Mouse (Mus musculus): Measurements from ENCODE around the gene Ccdc182. TPM values are rescaled to one million over a fixed set of nuclear protein-coding genes. Genes with fewer than 3 reads are reported as not detected.

Ccdc182 gene
- total RNA-seq (2021) = not detected
- long read RNA-seq, experiment 1 = 0 reads
- long read RNA-seq, experiment 2 = 0 reads

- DNase-seq (ENCODE audit: low spot score in 2 of 2) = no peak
Observed at GRCm38 (mm10) chr11:88293631-88294393, at the start of gene Ccdc182. TSS of gene Ccdc182 (plus strand) at chr11:88294058.

- DNase-seq (ENCODE audit: low spot score in 2 of 2) = no peak
Observed at GRCm38 (mm10) chr11:88245581-88246170, 48.2 kb upstream of the Ccdc182 start.

- no peak for DNase-seq (ENCODE audit: low spot score in 2 of 2)
Observed at GRCm38 (mm10) chr11:88248636-88249035, 45.2 kb upstream of the Ccdc182 start.

- no peak for DNase-seq (ENCODE audit: low spot score in 2 of 2)
Observed at GRCm38 (mm10) chr11:88250568-88250967, 43.3 kb upstream of the Ccdc182 start.

GRCm38 (mm10) chr11:88251295-88251694 is 42.6 kb upstream of the Ccdc182 start:
- DNase-seq (ENCODE audit: low spot score in 2 of 2) = no peak

- DNase-seq (ENCODE audit: low spot score in 2 of 2) = peak; percentile 92 to 94
Observed at GRCm38 (mm10) chr11:88251972-88252766, 41.7 kb upstream of the Ccdc182 start.

GRCm38 (mm10) chr11:88252767-88253513 is 40.9 kb upstream of the Ccdc182 start:
- DNase-seq (ENCODE audit: low spot score in 2 of 2) = no peak

- DNase-seq (ENCODE audit: low spot score in 2 of 2) = no peak
Observed at GRCm38 (mm10) chr11:88253514-88254167, 40.2 kb upstream of the Ccdc182 start.

- DNase-seq (ENCODE audit: low spot score in 2 of 2) = no peak
Observed at GRCm38 (mm10) chr11:88257700-88258099, 36.2 kb upstream of the Ccdc182 start.

- DNase-seq (ENCODE audit: low spot score in 2 of 2) = no peak
Observed at GRCm38 (mm10) chr11:88258212-88258611, 35.6 kb upstream of the Ccdc182 start.

- no peak for DNase-seq (ENCODE audit: low spot score in 2 of 2)
Observed at GRCm38 (mm10) chr11:88260463-88260862, 33.4 kb upstream of the Ccdc182 start.

- no peak for DNase-seq (ENCODE audit: low spot score in 2 of 2)
Observed at GRCm38 (mm10) chr11:88264889-88265288, 29.0 kb upstream of the Ccdc182 start.

GRCm38 (mm10) chr11:88266311-88266710 is 27.5 kb upstream of the Ccdc182 start:
- no peak for DNase-seq (ENCODE audit: low spot score in 2 of 2)

- no peak for DNase-seq (ENCODE audit: low spot score in 2 of 2)
Observed at GRCm38 (mm10) chr11:88271870-88272269, 22.0 kb upstream of the Ccdc182 start.

GRCm38 (mm10) chr11:88274111-88274879 is 19.6 kb upstream of the Ccdc182 start:
- no peak for DNase-seq (ENCODE audit: low spot score in 2 of 2)

GRCm38 (mm10) chr11:88274901-88275498 is 18.9 kb upstream of the Ccdc182 start:
- DNase-seq (ENCODE audit: low spot score in 2 of 2) = no peak

- no peak for DNase-seq (ENCODE audit: low spot score in 2 of 2)
Observed at GRCm38 (mm10) chr11:88275949-88276348, 17.9 kb upstream of the Ccdc182 start.

- DNase-seq (ENCODE audit: low spot score in 2 of 2) = peak in 1 of 2 experiments; percentile 36
Observed at GRCm38 (mm10) chr11:88276534-88277308, 17.1 kb upstream of the Ccdc182 start.

GRCm38 (mm10) chr11:88279006-88279405 is 14.9 kb upstream of the Ccdc182 start:
- no peak for DNase-seq (ENCODE audit: low spot score in 2 of 2)

All from adrenal gland, adult 18-20 months (tissue).